Mouse (Mus musculus): ENCODE data around the gene Zfp536. TPM values are rescaled to one million over a fixed set of nuclear protein-coding genes. Genes with fewer than 3 reads are reported as not detected.

The Zfp536 gene
- 4.7 and 6.1 TPM in 2 replicates for polyA plus RNA-seq (2015; fragmentation: Nextera tagmentation; extraction: Ambion mirVana)

DNA sequence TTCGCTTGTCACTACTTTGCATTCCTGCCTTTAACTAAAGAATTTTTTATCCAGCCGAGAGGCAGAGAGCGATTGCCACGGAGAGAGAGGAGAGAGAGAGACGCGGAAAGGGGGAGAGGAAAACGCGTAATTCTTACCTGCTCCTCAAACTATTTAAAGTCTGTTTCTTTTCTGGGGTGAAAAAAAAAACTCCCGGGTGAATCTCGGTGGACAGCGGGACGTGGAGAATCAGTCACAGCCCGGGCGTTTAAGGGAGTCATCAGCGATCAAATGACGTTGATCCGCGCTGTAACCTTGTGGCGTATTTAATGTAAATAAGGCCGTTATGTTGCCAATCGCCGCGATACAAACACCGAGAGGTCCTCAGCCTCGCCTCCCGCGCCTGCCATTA is at the start of gene Zfp536:
Gene Zfp536 (minus strand): TSS at position 330 of the 391 bp plus-strand sequence.

Other genes with a start within 250 kb of the Zfp536 start
- 29.6 and 30.5 TPM in 2 replicates for gene Uri1, start 249.9 kb upstream of the Zfp536 start, polyA plus RNA-seq (2015; fragmentation: Nextera tagmentation; extraction: Ambion mirVana)

All from urinary bladder, postnatal 0 days (tissue).